Mouse (Mus musculus) liver, embryonic 15.5 days (tissue): ENCODE data around the gene Unc13d. TPM values are rescaled to one million over a fixed set of nuclear protein-coding genes. Genes with fewer than 3 reads are reported as not detected.
"Not testable (repeated sequence)": the region's sequence is repeated elsewhere in the genome, so short reads cannot be mapped to it uniquely, and the experiment has no call there.

Experiments used
- ATAC-seq: fragments of 200-750 bp; cut with Nextera tagmentation; 2 replicates; pipeline ENCODE4 v1.8.0; 2017; ENCODE audit warnings: moderate number of reproducible peaks, mild to moderate bottlenecking, moderate library complexity; ENCODE audit not compliant: insufficient read depth
- H3K27ac ChIP-seq: fragments of 300-500 bp; sonication (generic); replicated peaks from 2 replicates; pipeline ENCODE4 v1.5.1; 2015; ENCODE audit warnings: mild to moderate bottlenecking, inconsistent platforms
- H3K27me3 ChIP-seq: fragments of 300-500 bp; sonication (generic); 2 replicates; pipeline ENCODE4 v1.6.1; 2015; ENCODE audit warnings: mild to moderate bottlenecking, inconsistent platforms
- H3K36me3 ChIP-seq: fragments of 300-500 bp; sonication (generic); replicated peaks from 2 replicates; pipeline ENCODE4 v1.6.1; 2015; ENCODE audit warnings: moderate library complexity, mild to moderate bottlenecking, inconsistent platforms
- H3K4me1 ChIP-seq: fragments of 300-500 bp; sonication (generic); replicated peaks from 2 replicates; pipeline ENCODE4 v1.6.1; 2015; ENCODE audit warnings: inconsistent platforms
- H3K4me2 ChIP-seq: fragments of 300-500 bp; sonication (generic); 2 replicates; pipeline ENCODE4 v1.6.1; 2015; ENCODE audit warnings: moderate library complexity, mild to moderate bottlenecking, inconsistent platforms
- H3K4me3 ChIP-seq: fragments of 300-500 bp; sonication (generic); replicated peaks from 2 replicates; pipeline ENCODE4 v1.5.1; 2015; ENCODE audit warnings: mild to moderate bottlenecking, inconsistent platforms
- H3K9ac ChIP-seq: fragments of 300-500 bp; sonication (generic); 2 replicates; pipeline ENCODE4 v1.6.1; 2015; ENCODE audit warnings: moderate library complexity, mild to moderate bottlenecking, inconsistent platforms
- H3K9me3 ChIP-seq: fragments of 300-500 bp; sonication (generic); replicated peaks from 2 replicates; pipeline ENCODE4 v1.6.1; 2016; ENCODE audit warnings: inconsistent platforms
- WGBS: fragments of 180-500 bp; shearing (Covaris S2); methylation state at CpG from one replicate; pipeline ENCODE4 v1.1.7; 2015; ENCODE audit warnings: mixed read lengths; ENCODE audit not compliant: insufficient replicate concordance; 5-methylcytosine and 5-hydroxymethylcytosine counted together
- polyA plus RNA-seq: library from polyadenylated mRNA; unstranded; fragments of >200 nt; fragmentation: Nextera tagmentation; extraction: Ambion mirVana; gene quantifications from 2 replicates; pipeline ENCODE4 v1.2.1, GENCODE M21; 2015

The Unc13d gene
- polyA plus RNA-seq, 1 experiment from 2014 or later = 21.4 TPM

DNA sequence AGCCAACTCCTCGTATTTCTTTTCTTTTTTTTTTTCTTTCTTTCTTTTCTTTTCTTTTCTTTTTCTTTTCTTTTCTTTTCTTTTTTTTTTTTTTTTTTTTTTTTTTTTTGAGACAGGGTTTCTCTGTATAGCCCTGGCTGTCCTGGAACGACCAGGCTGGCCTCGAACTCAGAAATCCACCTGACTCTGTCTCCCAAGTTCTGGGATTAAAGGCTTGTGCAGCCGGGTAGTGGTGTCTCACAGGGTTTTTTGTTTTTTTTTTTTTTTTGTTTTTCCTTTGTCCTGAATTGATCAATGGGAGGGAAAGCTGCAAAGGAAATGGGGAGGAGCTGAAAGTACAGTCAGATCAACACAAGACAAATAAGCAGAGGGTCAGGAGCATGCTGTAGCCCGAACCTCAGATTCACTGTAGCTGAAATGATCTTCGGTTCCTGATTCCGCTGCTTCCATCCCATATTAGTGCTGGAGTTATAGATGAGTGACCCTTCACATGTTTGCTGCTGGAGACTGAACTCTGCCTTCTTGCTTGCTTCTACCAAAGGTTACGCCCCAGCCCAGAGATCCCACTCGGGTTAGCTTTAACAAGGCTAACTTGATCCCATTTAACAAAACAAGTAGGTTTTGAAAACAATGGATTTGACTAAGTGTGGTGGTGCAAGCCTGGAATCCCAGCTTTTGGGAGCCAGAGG, 49.4 kb downstream of the Unc13d start:
- H3K4me3 ChIP-seq = no peak overlapping the region
- no peak overlapping the region for H3K4me2 ChIP-seq
- peaks cover 43% of the 10 kb centered on the region for H3K4me1 ChIP-seq
- no peaks in the 10 kb centered on the region for H3K27me3 ChIP-seq
- no peaks in the 10 kb centered on the region for H3K9me3 ChIP-seq
- ATAC-seq = no peak
- H3K9ac ChIP-seq = no peak overlapping the region
- H3K36me3 ChIP-seq = peaks cover 3% of the 10 kb centered on the region; the same call in 1 of the 2 replicates
- 71% methylated on average over 9 of the region's 9 CpGs for WGBS
- peak overlapping the region; percentile 96; the same call in 1 of the 2 replicates for H3K27ac ChIP-seq

DNA sequence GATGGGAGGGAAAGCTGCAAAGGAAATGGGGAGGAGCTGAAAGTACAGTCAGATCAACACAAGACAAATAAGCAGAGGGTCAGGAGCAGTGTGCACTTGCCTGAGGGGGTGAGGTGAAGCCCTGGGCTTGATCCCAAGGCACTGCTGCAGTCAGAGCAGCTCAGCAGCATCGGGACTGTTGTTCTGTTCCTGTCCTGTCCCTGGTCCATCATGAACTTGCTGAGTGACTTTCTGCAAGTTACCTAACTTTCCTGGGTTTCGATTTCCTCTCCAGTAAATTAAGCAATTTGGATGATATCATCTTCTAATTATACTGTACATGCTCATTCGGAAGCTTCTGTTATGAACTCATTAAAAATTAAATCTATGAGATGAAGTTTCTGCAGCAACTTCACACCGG, 50.0 kb downstream of the Unc13d start, which contains the start of gene H3f3b:
Gene H3f3b (minus strand): TSS at position 207 of the 400 bp plus-strand sequence.
- WGBS = 72% methylated on average over 4 of the region's 4 CpGs
- Histone ChIP-seq H3K4me1 (peaks cover 38% of the 10 kb centered on the region), H3K9ac (no peak within 1 kb of the TSS), H3K4me2 (no peak within 1 kb of the TSS), H3K9me3 (no peaks in the 10 kb centered on the region), H3K27ac (peak within 1 kb of the TSS; percentile 96; the same call in 1 of the 2 replicates), H3K27me3 (no peaks in the 10 kb centered on the region), H3K4me3 (no peak within 1 kb of the TSS), H3K36me3 (peaks cover 4% of the 10 kb centered on the region; the same call in 1 of the 2 replicates)
- ATAC-seq = no peak

DNA sequence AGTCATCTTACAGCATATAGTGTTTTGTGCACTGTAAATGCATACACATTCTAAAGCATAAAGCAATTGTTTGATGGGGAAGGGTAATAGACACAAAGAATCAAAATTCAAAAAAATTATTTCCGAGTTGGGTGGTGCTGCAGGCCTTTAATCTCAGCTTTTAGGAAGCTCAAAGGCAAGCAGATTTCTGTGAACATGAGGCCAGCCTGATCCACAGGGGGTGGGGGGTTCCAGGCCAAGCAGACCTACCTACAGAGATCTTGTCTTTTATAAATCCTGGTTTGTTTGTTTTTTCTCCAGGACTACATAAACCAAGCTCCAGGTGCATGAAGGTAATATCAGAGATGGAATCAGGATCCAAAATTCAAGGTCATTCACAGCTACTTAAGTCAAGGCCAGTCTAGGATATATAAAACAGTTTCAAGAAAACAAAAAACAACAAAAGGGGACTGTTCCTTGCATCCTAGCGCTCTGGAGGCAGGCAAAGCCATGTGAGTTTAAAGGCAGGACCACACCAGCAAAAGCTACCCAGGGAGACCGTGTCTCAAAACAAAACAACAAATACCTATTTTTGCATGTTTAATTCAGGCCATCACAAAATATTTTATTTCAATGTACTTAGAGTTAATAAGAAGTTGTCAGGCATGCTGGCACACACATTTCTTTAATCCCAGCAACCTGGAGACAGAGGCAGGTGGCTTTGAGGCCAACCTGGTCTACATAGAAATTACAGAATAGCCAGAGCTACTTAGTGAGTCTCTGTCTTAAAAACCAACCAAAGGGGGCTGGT, 52.5 kb downstream of the Unc13d start:
- Histone ChIP-seq H3K9ac (no peak overlapping the region), H3K27ac (peak overlapping the region; percentile 52; the same call in 1 of the 2 replicates), H3K36me3 (peaks cover 25% of the 10 kb centered on the region), H3K9me3 (no peaks in the 10 kb centered on the region), H3K4me2 (no peak overlapping the region), H3K27me3 (no peaks in the 10 kb centered on the region), H3K4me3 (no peak overlapping the region), H3K4me1 (peaks cover 28% of the 10 kb centered on the region)
- ATAC-seq = no peak
- 83% methylated on average over 3 of the region's 3 CpGs for WGBS

DNA sequence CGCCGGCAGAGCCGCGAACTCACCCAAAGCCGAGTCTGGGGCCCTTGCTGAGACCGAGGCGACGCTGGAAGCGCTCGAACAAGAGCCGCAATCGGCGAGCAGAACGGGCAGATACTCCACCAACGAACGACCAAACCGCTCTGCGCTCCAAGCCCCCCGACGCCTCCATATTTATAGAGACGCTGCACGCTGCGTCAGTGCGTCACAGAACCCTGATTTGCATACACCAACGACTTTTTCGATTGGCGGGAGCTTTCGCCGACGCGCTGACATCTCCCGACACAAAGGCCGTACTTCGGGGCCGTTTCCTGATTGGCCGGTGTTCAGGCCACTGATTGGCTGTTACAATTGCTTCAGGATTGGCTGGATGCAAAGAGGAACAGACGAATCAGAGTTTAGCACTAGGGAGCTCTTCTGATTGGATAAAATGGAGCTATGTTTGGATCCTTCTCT, 53.4 kb downstream of the Unc13d start:
- Histone ChIP-seq H3K9me3 (no peaks in the 10 kb centered on the region), H3K36me3 (peaks cover 25% of the 10 kb centered on the region), H3K4me1 (peaks cover 23% of the 10 kb centered on the region), H3K4me3 (peak overlapping the region; percentile 99), H3K4me2 (peak overlapping the region; percentile 68), H3K9ac (peak overlapping the region; percentile 99), H3K27ac (peak overlapping the region; percentile 99), H3K27me3 (no peaks in the 10 kb centered on the region)
- peak; percentile 93 for ATAC-seq
- WGBS = under 1% methylated on average over 37 of the region's 37 CpGs

DNA sequence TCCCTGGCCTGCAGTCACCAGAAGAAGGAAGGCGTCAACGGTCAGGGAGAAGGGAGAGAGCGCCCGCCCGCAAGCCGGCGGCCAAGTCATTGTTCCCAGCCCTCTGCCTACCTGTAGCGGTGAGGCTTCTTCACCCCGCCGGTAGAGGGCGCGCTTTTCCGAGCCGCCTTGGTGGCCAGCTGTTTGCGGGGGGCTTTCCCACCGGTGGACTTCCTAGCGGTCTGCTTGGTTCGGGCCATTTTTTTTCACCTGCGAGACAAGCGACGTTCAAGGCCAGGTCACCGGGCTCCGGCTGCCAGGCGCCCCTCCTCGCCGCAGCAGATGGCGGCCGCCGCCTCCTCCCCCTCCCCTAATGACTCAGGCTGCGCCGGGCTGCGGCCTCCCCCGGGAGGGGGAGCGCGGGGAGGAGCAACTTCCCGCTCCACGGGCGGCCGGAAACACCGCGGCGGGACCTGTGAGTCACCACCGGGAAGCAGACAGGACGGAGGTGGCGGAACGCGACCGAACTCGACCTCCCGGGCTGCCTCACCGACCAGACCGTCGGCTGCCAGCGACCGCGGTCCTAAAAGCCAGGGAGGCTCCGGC, 53.9 kb downstream of the Unc13d start:
- H3K4me1 ChIP-seq = peaks cover 18% of the 10 kb centered on the region
- H3K9me3 ChIP-seq = no peaks in the 10 kb centered on the region
- H3K9ac ChIP-seq = peak overlapping the region; percentile 99
- H3K4me3 ChIP-seq = peak overlapping the region; percentile 99
- H3K4me2 ChIP-seq = peak overlapping the region; percentile 68
- H3K27me3 ChIP-seq = no peaks in the 10 kb centered on the region
- H3K27ac ChIP-seq = peak overlapping the region; percentile 99
- H3K36me3 ChIP-seq = peaks cover 25% of the 10 kb centered on the region
- under 1% methylated on average over 51 of the region's 57 CpGs for WGBS
- ATAC-seq = peak; percentile 62

DNA sequence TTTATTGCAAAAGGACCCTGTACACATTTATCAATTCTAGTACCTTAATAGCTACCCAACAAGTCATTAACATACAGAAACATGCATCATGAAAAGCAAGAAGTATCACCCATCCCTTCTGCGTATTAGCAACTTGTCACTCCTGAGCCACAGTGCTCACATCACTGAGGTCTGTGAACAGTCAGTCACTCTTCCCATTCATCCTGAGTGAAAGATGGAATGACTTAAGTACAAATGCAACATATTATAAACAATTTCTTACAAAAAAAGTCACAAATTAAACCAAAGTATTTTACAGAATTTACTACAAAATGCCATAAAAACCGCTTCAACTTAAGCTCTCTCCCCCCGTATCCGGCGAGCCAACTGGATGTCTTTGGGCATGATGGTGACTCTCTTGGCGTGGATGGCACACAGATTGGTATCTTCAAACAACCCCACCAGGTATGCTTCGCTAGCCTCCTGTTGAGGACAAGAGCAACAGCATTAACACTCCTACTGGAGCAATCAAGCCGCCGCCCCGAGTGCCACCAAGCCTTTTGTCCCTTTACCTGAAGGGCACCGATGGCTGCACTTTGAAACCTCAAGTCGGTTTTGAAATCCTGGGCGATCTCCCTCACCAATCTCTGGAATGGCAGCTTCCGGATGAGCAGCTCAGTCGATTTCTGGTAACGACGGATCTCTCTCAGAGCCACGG, 54.5 kb downstream of the Unc13d start:
- not testable (repeated sequence) for H3K27me3 ChIP-seq, H3K9me3 ChIP-seq, ATAC-seq
- Histone ChIP-seq H3K4me3 (peak overlapping the region; percentile 99), H3K27ac (peak overlapping the region; percentile 99), H3K9ac (peak overlapping the region; percentile 99), H3K4me2 (peak overlapping the region; percentile 68), H3K36me3 (peaks cover 25% of the 10 kb centered on the region), H3K4me1 (peaks cover 15% of the 10 kb centered on the region)
- 3% methylated on average over 18 of the region's 18 CpGs for WGBS

DNA sequence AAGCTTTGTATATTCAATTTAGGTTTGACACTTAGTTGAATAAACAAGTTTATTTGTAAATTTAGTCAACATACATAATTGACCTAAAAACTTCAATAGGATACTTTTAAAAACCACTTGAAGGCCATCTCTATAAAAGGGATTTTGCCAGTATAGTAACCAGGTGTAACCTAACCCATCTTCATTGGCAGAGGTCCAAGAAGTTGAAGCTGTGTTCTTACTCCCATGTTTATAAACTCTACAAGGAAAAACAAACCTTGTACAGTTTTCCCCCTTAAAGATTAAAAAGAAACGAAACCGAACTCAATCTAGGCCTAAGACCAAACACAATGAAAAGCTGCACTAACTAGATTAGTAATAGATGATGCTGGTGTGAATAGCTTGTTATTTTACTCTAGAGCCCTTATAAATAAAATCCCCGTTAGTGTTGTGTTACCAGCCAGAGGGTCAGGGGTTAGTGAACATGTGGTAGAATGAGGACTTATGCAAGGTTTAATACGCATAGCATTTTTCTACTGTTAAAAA, 55.4 kb downstream of the Unc13d start:
- Histone ChIP-seq H3K27me3 (no peaks in the 10 kb centered on the region), H3K9me3 (no peaks in the 10 kb centered on the region), H3K4me2 (peak overlapping the region; percentile 68), H3K27ac (no peak overlapping the region; the same call in 1 of the 2 replicates), H3K4me3 (peak overlapping the region; percentile 99), H3K9ac (0 out of 2 replicates have a peak overlapping the region, but pooled peaks have one; percentile 19), H3K36me3 (peaks cover 25% of the 10 kb centered on the region), H3K4me1 (peaks cover 18% of the 10 kb centered on the region)
- no peak for ATAC-seq
- WGBS = 72% methylated on average over 4 of the region's 4 CpGs

DNA sequence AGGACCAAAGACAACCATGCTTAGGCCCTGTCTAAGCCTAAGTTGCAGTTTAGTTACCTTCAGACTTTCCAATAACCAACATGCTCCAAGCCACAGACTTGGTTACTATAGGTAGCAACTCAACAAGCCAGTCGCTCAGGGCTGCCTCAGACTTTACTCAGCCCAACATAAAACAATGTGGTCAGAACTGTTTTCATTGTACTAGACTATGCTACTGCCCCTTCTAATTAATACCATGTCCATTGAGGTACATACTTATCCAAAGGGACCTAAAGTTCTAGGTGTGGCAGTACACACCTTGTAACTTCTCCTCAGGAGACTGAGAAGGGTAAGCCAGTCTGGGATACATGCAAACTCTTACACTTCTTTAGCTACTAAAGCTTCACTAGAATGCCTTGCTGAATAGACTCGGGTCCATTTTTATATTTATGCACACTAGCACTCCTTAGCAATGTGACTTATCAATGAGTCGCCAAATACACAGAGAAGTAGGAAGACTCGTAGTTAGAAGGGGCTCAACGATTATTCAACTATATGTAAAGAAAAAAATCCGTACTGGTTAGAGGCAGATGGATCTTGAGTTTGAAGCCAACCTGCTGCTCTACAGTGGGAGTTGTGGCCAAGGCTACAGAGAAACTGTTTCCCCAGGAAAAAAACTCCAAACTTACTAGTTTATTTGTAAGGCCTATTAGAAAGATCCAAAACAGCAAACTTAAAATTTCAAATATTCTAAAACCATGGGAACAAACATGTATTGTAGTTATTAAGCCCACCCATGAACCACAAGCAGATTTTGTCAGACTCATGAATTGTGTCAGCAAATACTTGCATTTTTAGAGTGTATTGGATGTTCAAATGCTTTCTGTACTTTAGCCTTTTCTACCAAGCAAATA, 56.2 kb downstream of the Unc13d start:
- Histone ChIP-seq H3K9ac (no peak overlapping the region), H3K4me2 (no peak overlapping the region; the same call in 1 of the 2 replicates), H3K36me3 (peaks cover 25% of the 10 kb centered on the region)

DNA sequence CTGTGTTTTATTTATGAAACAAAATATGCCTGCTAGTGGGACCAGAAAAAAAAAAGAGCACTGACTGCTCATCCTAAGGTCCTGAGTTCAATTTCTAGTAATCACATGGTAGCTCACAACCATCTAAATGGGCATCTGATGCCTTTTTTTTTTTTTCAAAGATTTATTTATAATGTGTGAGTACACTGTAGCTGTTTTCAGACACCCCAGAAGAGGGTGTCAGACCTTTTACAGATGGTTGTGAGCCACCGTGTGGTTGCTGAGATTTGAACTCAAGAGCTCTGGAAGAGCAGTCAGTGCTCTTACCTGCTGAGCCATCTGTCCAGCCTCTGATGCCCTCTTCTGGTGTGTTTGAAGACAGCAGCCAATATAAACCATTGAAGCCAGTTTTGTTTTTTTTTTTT, 57.2 kb downstream of the Unc13d start:
- Histone ChIP-seq H3K27me3 (peaks cover 4% of the 10 kb centered on the region; the same call in 1 of the 2 replicates), H3K36me3 (peaks cover 25% of the 10 kb centered on the region), H3K27ac (0 out of 2 replicates have a peak overlapping the region, but pooled peaks have one; percentile 2), H3K9ac (no peak overlapping the region), H3K9me3 (no peaks in the 10 kb centered on the region), H3K4me2 (no peak overlapping the region), H3K4me1 (peaks cover 18% of the 10 kb centered on the region), H3K4me3 (no peak overlapping the region)
- no peak for ATAC-seq
- 27% methylated on average over 1 of the region's 1 CpGs for WGBS

More for the DNA sequence above, 56.2 kb downstream of the Unc13d start:
- H3K4me1 ChIP-seq = peaks cover 18% of the 10 kb centered on the region
- 0 out of 2 replicates have a peak overlapping the region, but pooled peaks have one; percentile 10 for H3K27ac ChIP-seq
- peak overlapping the region; percentile 5; the same call in 1 of the 2 replicates for H3K4me3 ChIP-seq
- no peaks in the 10 kb centered on the region for H3K27me3 ChIP-seq
- 55% methylated on average over 6 of the region's 6 CpGs for WGBS
- ATAC-seq = no peak
- H3K9me3 ChIP-seq = no peaks in the 10 kb centered on the region
